In genomic region chr6:34179911-34180310, GRCm38 (mm10) we compare ENCODE assay signal across 31 mouse cellular contexts. TPM values are rescaled to one million over a fixed set of nuclear protein-coding genes. Genes with fewer than 3 reads are reported as not detected.
DNase-seq lines count a peak whose midpoint lies in the region; ATAC-seq and TF ChIP-seq lines count a peak whose summit lies in the region.
"Had no signal": no experiment of that assay in that cellular context is flagged by ENCODE, and none has a peak within 500 bp of the region (broad histone marks: within the 10 kb centered on the region; RNA-seq: fewer than 3 reads in every experiment).

No protein-coding gene starts in this region.

- ATAC-seq in kidney, embryonic 16.5 days (ENCODE audit: low FRiP score, low TSS enrichment) = no peak
- no peak for ATAC-seq in liver, embryonic 14.5 days (ENCODE audit: insufficient read depth)
- no peak for ATAC-seq in liver, embryonic 12.5 days
- ATAC-seq: activated CD4-positive, CD25-positive, alpha-beta regulatory T cell, adult 4 months; forebrain, embryonic 15.5 days; hindbrain, postnatal 0 days; Patski had no signal

- H3K4me3 ChIP-seq in kidney, embryonic 16.5 days (ENCODE audit: low read length) = peak overlapping the region; percentile 5; the same call in 1 of the 2 replicates
- no peak overlapping the region for H3K4me3 ChIP-seq in liver, embryonic 14.5 days (ENCODE audit: insufficient read depth in 1 of 2, low read depth in 2 of 2, low read length in 2 of 2)
- H3K4me3 ChIP-seq in liver, embryonic 12.5 days = no peak overlapping the region
- H3K4me3 ChIP-seq: embryonic facial prominence, embryonic 10.5 days; embryonic facial prominence, embryonic 13.5 days; erythroblast, embryonic 14.5 days; forebrain, embryonic 12.5 days; forebrain, embryonic 15.5 days; heart, adult 2 months; heart, embryonic 10.5 days; heart, embryonic 13.5 days had no signal

- H3K9me3 ChIP-seq in kidney, embryonic 16.5 days (ENCODE audit: low read length) = peaks cover 6% of the 10 kb centered on the region; the same call in 1 of the 2 replicates
- H3K9me3 ChIP-seq in liver, embryonic 14.5 days (ENCODE audit: control insufficient read depth, low read length) = no peaks in the 10 kb centered on the region
- no peaks in the 10 kb centered on the region for H3K9me3 ChIP-seq in liver, embryonic 12.5 days (replicated peaks)
- H3K9me3 ChIP-seq: embryonic facial prominence, embryonic 10.5 days; embryonic facial prominence, embryonic 13.5 days; forebrain, embryonic 12.5 days; forebrain, embryonic 15.5 days; G1E; heart, embryonic 10.5 days; heart, embryonic 13.5 days had no signal

- no peak for TF ChIP-seq EP300 in liver, embryonic 14.5 days (IDR thresholded peaks at IDR 0.05; ENCODE audit: low read depth)

- H3K4me1 ChIP-seq in kidney, embryonic 16.5 days (ENCODE audit: insufficient read depth, low read length) = peaks cover 13% of the 10 kb centered on the region
- H3K4me1 ChIP-seq in liver, embryonic 14.5 days (replicated peaks; ENCODE audit: control insufficient read depth in 2 of 2, insufficient read depth in 2 of 2, low read length in 1 of 2) = peaks cover 5 to 16% of the 10 kb centered on the region in 2 experiments
- peaks cover 16% of the 10 kb centered on the region for H3K4me1 ChIP-seq in liver, embryonic 12.5 days

- H3K4me2 ChIP-seq in kidney, embryonic 16.5 days (replicated peaks; ENCODE audit: low read depth, low read length) = peak overlapping the region; percentile 30; the same call in 1 of the 2 replicates
- H3K4me2 ChIP-seq in liver, embryonic 14.5 days (ENCODE audit: low read depth) = peak overlapping the region; percentile 26
- no peak overlapping the region for H3K4me2 ChIP-seq in liver, embryonic 12.5 days
- H3K4me2 ChIP-seq: embryonic facial prominence, embryonic 13.5 days; forebrain, embryonic 12.5 days; forebrain, embryonic 15.5 days; heart, embryonic 13.5 days; hindbrain, embryonic 14.5 days had no signal

- no peak overlapping the region for H3K9ac ChIP-seq in kidney, embryonic 16.5 days (replicated peaks; ENCODE audit: low read length)
- no peak overlapping the region for H3K9ac ChIP-seq in liver, embryonic 14.5 days (replicated peaks)
- no peak overlapping the region for H3K9ac ChIP-seq in liver, embryonic 12.5 days
- H3K9ac ChIP-seq: embryonic facial prominence, embryonic 13.5 days; forebrain, embryonic 12.5 days; forebrain, embryonic 15.5 days; heart, embryonic 13.5 days; hindbrain, embryonic 14.5 days had no signal

- no peaks in the 10 kb centered on the region for H3K36me3 ChIP-seq in kidney, embryonic 16.5 days (ENCODE audit: insufficient read depth, low read length)
- no peaks in the 10 kb centered on the region for H3K36me3 ChIP-seq in liver, embryonic 14.5 days (replicated peaks; ENCODE audit: control insufficient read depth, insufficient read depth, low read depth)
- no peaks in the 10 kb centered on the region for H3K36me3 ChIP-seq in liver, embryonic 12.5 days
- H3K36me3 ChIP-seq: embryonic facial prominence, embryonic 10.5 days; embryonic facial prominence, embryonic 13.5 days; forebrain, embryonic 12.5 days; forebrain, embryonic 15.5 days; G1E; heart, embryonic 10.5 days; heart, embryonic 13.5 days had no signal

- no peak for DNase-seq in kidney, postnatal 25 days
- DNase-seq in liver, embryonic 14.5 days (ENCODE audit: low read depth in 3 of 3, low spot score in 3 of 3) = no peak
- DNase-seq in ES-CJ7 (ENCODE audit: low read depth, low spot score) (peak; percentile 62), R1 (ENCODE audit: low read depth, low spot score) (peak; percentile 87)
- no peak for DNase-seq in B cell, adult 2 months
- DNase-seq: adrenal gland, adult 8-10 months; adrenal gland, postnatal 25 days; cerebellum, adult 11-12 months; cerebellum, adult 8-10 months; cerebellum, postnatal 10 days; cerebellum, postnatal 36 days; embryo, embryonic 11 days; gastrocnemius, postnatal 10 days; gastrocnemius, postnatal 36 days; heart, adult 2 months; heart, postnatal 14 days; heart, postnatal 4 days had no signal

- TF ChIP-seq CTCF in liver, embryonic 14.5 days (IDR thresholded peaks at IDR 0.05; ENCODE audit: low read depth) = no peak

- H3K27ac ChIP-seq in kidney, embryonic 16.5 days (ENCODE audit: low read length) = peak overlapping the region; percentile 90
- no peak overlapping the region for H3K27ac ChIP-seq in liver, embryonic 14.5 days
- no peak overlapping the region for H3K27ac ChIP-seq in liver, embryonic 12.5 days
- H3K27ac ChIP-seq: embryonic facial prominence, embryonic 10.5 days; embryonic facial prominence, embryonic 13.5 days; forebrain, embryonic 12.5 days; forebrain, embryonic 15.5 days; heart, adult 2 months; heart, embryonic 10.5 days; heart, embryonic 13.5 days; hindbrain, embryonic 14.5 days; hindbrain, postnatal 0 days had no signal

- H3K27me3 ChIP-seq in kidney, embryonic 16.5 days (ENCODE audit: insufficient read depth, low read length) = no peaks in the 10 kb centered on the region
- no peaks in the 10 kb centered on the region for H3K27me3 ChIP-seq in liver, embryonic 14.5 days (ENCODE audit: control insufficient read depth, insufficient read depth, low read length)
- no peaks in the 10 kb centered on the region for H3K27me3 ChIP-seq in liver, embryonic 12.5 days (replicated peaks)
- H3K27me3 ChIP-seq: embryonic facial prominence, embryonic 13.5 days; forebrain, embryonic 12.5 days; forebrain, embryonic 15.5 days; heart, embryonic 13.5 days; Patski had no signal

- WGBS in kidney, embryonic 16.5 days = 71% methylated on average over 4 of the region's 4 CpGs
- WGBS in liver, embryonic 14.5 days (ENCODE audit: insufficient replicate concordance) = 61% methylated on average over 4 of the region's 4 CpGs
- 63% methylated on average over 4 of the region's 4 CpGs for WGBS in liver, embryonic 12.5 days (ENCODE audit: insufficient replicate concordance)

RNA-seq across cellular contexts. Expression of gene Slc35b4, which starts 3.0 kb away (rescaled TPM):
- polyA plus RNA-seq in kidney, embryonic 16.5 days (2015; fragmentation: Nextera tagmentation; extraction: Ambion mirVana) = 81.6 and 86.0 TPM in 2 replicates
- 7.8 and 8.4 TPM in 2 replicates for polyA plus RNA-seq in liver, embryonic 14.5 days (2012; rRNA removed)
- 17.0 and 20.6 TPM in 2 replicates for polyA plus RNA-seq in liver, embryonic 14.5 days (2014; fragmentation: Nextera tagmentation; extraction: Ambion mirVana)
- 26.6 and 27.4 TPM in 2 replicates for polyA plus RNA-seq in liver, embryonic 12.5 days (2016; fragmentation: Nextera tagmentation; extraction: Ambion mirVana)

Comparison
In these comparisons a context has a peak if more than half of its experiments do, and no peak if none do; other contexts are left out.
1. DNase-seq: peak in ES-CJ7 (single experiment) and R1 (single experiment); none in kidney, postnatal 25 days (0 of 2), liver, embryonic 14.5 days (0 of 3) and B cell, adult 2 months (0 of 2).